In genomic region chr3:86038648-86039047, GRCm38 (mm10) we compare ENCODE assay signal across 11 mouse cellular contexts. TPM values are rescaled to one million over a fixed set of nuclear protein-coding genes. Genes with fewer than 3 reads are reported as not detected.
DNase-seq lines count a peak whose midpoint lies in the region; ATAC-seq lines count a peak whose summit lies in the region.
"Had no signal": no experiment of that assay in that cellular context is flagged by ENCODE, and none has a peak within 500 bp of the region (broad histone marks: within the 10 kb centered on the region; RNA-seq: fewer than 3 reads in every experiment).

No protein-coding gene starts in this region.

- 0 out of 2 replicates have a peak, but pooled peaks cover 4% of the 10 kb centered on the region for H3K4me1 ChIP-seq in kidney, embryonic 14.5 days (ENCODE audit: control insufficient read depth, insufficient read depth, low read length)
- peaks cover 9% of the 10 kb centered on the region; the same call in 1 of the 2 replicates for H3K4me1 ChIP-seq in intestine, embryonic 15.5 days (replicated peaks)

- ATAC-seq in kidney, embryonic 14.5 days (ENCODE audit: low FRiP score, low TSS enrichment), result no peak; the same call in 1 of the 2 replicates
- no peak for ATAC-seq in intestine, embryonic 15.5 days
- no peak for ATAC-seq in monocyte, adult 5-6 weeks (replicated peaks; ENCODE audit: insufficient number of reproducible peaks, low FRiP score, low TSS enrichment, poor library complexity, severe bottlenecking)

- H3K27ac ChIP-seq in kidney, embryonic 14.5 days (ENCODE audit: low read depth, low read length), result no peak overlapping the region
- H3K27ac ChIP-seq in intestine, embryonic 15.5 days, result peak overlapping the region; percentile 74

- DNase-seq in kidney, adult 11 months, result peak; percentile 28
- DNase-seq in fibroblast of lung, adult 2 months (ENCODE audit: low read depth), result peak; percentile 78
- peak; percentile 57 for DNase-seq in lung, postnatal 36 days
- no peak for DNase-seq in layer of hippocampus, adult 9-11 months
- DNase-seq in cerebellum, postnatal 14 days, result no peak

- H3K4me3 ChIP-seq in kidney, embryonic 14.5 days (ENCODE audit: low read length), result no peak overlapping the region
- H3K4me3 ChIP-seq in intestine, embryonic 15.5 days (replicated peaks), result no peak overlapping the region

- H3K4me2 ChIP-seq in kidney, embryonic 14.5 days (replicated peaks; ENCODE audit: low read depth, low read length), result no peak overlapping the region
- no peak overlapping the region for H3K4me2 ChIP-seq in intestine, embryonic 15.5 days (replicated peaks)

- 0 out of 2 replicates have a peak, but pooled peaks cover 3% of the 10 kb centered on the region for H3K9me3 ChIP-seq in kidney, embryonic 14.5 days (ENCODE audit: control insufficient read depth, low read length)
- no peaks in the 10 kb centered on the region for H3K9me3 ChIP-seq in intestine, embryonic 15.5 days

- H3K36me3 ChIP-seq in kidney, embryonic 14.5 days (ENCODE audit: control insufficient read depth, insufficient read depth, low read length), result peaks cover 4% of the 10 kb centered on the region; the same call in 1 of the 2 replicates
- peaks cover 7% of the 10 kb centered on the region; the same call in 1 of the 2 replicates for H3K36me3 ChIP-seq in intestine, embryonic 15.5 days

- H3K27me3 ChIP-seq in kidney, embryonic 14.5 days (ENCODE audit: control insufficient read depth, insufficient read depth, low read length), result no peaks in the 10 kb centered on the region
- no peaks in the 10 kb centered on the region for H3K27me3 ChIP-seq in intestine, embryonic 15.5 days (replicated peaks)

- WGBS in kidney, embryonic 14.5 days, result 54% methylated on average over 3 of the region's 3 CpGs
- 37% methylated on average over 3 of the region's 3 CpGs for WGBS in intestine, embryonic 15.5 days

- H3K9ac ChIP-seq in kidney, embryonic 14.5 days (ENCODE audit: low read depth, low read length), result no peak overlapping the region
- no peak overlapping the region for H3K9ac ChIP-seq in intestine, embryonic 15.5 days

RNA-seq across cellular contexts. Expression of gene Prss48, which starts 36.4 kb away (rescaled TPM):
- polyA plus RNA-seq in kidney, embryonic 14.5 days (2014; fragmentation: Nextera tagmentation; extraction: Ambion mirVana), result 0.21 TPM in 1 of 2 replicates, not detected in the other
- polyA plus RNA-seq in intestine, embryonic 15.5 days (2015; fragmentation: Nextera tagmentation; extraction: Ambion mirVana), result 0.15 and 0.47 TPM in 2 replicates
- total RNA-seq in monocyte, adult 5-6 weeks (2017), result not detected in 3 replicates
- total RNA-seq: common myeloid progenitor, adult 5-6 weeks; MEL had no signal
- polyA plus RNA-seq: liver, embryonic 16.5 days had no signal

Comparison
In these comparisons a context has a peak if more than half of its experiments do, and no peak if none do; other contexts are left out.
1. DNase-seq: peak in kidney, adult 11 months (single experiment), fibroblast of lung, adult 2 months (single experiment) and lung, postnatal 36 days (single experiment); none in layer of hippocampus, adult 9-11 months (single experiment) and cerebellum, postnatal 14 days (0 of 2).